Mouse (Mus musculus): ENCODE measurements around the gene Cdh13. TPM values are rescaled to one million over a fixed set of nuclear protein-coding genes. Genes with fewer than 3 reads are reported as not detected.
A peak's percentile ranks its signal among the peaks of the same experiment; 100 is the strongest.

The Cdh13 gene
- polyA plus RNA-seq, 1 experiment from 2014 or later: 49.5 TPM

GRCm38 (mm10) chr8:118797127-118797526 is 513.6 kb downstream of the Cdh13 start:
- 71% methylated on average over 3 of the region's 3 CpGs for WGBS

GRCm38 (mm10) chr8:118803168-118803567 is 519.6 kb downstream of the Cdh13 start:
- WGBS: 86% methylated on average over 4 of the region's 4 CpGs
- Histone ChIP-seq H3K27me3 (no peaks in the 10 kb centered on the region), H3K27ac (no peak overlapping the region), H3K9ac (no peak overlapping the region), H3K9me3 (replicated peaks) (no peaks in the 10 kb centered on the region), H3K4me3 (no peak overlapping the region), H3K4me1 (no peaks in the 10 kb centered on the region), H3K36me3 (ENCODE audit: poor library complexity, severe bottlenecking) (no peaks in the 10 kb centered on the region), H3K4me2 (no peak overlapping the region)
- no peak for ATAC-seq

More at GRCm38 (mm10) chr8:118797127-118797526, 513.6 kb downstream of the Cdh13 start:
- H3K36me3 ChIP-seq (ENCODE audit: poor library complexity, severe bottlenecking): no peaks in the 10 kb centered on the region
- no peak overlapping the region for H3K9ac ChIP-seq
- no peaks in the 10 kb centered on the region for H3K27me3 ChIP-seq
- no peaks in the 10 kb centered on the region for H3K9me3 ChIP-seq (replicated peaks)
- H3K27ac ChIP-seq: no peak overlapping the region
- no peak overlapping the region for H3K4me2 ChIP-seq
- no peak for ATAC-seq
- H3K4me3 ChIP-seq: no peak overlapping the region
- no peaks in the 10 kb centered on the region for H3K4me1 ChIP-seq

- WGBS: 76% methylated on average over 6 of the region's 6 CpGs
- Histone ChIP-seq H3K27ac (no peak overlapping the region), H3K4me3 (no peak overlapping the region), H3K4me1 (peaks cover 1% of the 10 kb centered on the region; the same call in 1 of the 2 replicates), H3K4me2 (no peak overlapping the region), H3K27me3 (no peaks in the 10 kb centered on the region), H3K9ac (no peak overlapping the region), H3K9me3 (replicated peaks) (no peaks in the 10 kb centered on the region), H3K36me3 (ENCODE audit: poor library complexity, severe bottlenecking) (no peaks in the 10 kb centered on the region)
- ATAC-seq: no peak
Observed at GRCm38 (mm10) chr8:118809660-118810059, 526.1 kb downstream of the Cdh13 start.

GRCm38 (mm10) chr8:118815055-118815454 is 531.5 kb downstream of the Cdh13 start:
- no peak overlapping the region for H3K4me3 ChIP-seq
- no peaks in the 10 kb centered on the region for H3K27me3 ChIP-seq
- H3K4me1 ChIP-seq: peaks cover 11% of the 10 kb centered on the region
- H3K36me3 ChIP-seq (ENCODE audit: poor library complexity, severe bottlenecking): no peaks in the 10 kb centered on the region
- no peak overlapping the region for H3K9ac ChIP-seq
- 13% methylated on average over 10 of the region's 10 CpGs for WGBS
- ATAC-seq: peak; percentile 59; the same call in 1 of the 2 replicates
- no peak overlapping the region for H3K4me2 ChIP-seq
- no peaks in the 10 kb centered on the region for H3K9me3 ChIP-seq (replicated peaks)
- no peak overlapping the region; the same call in 1 of the 2 replicates for H3K27ac ChIP-seq

GRCm38 (mm10) chr8:118826761-118827160 is 543.2 kb downstream of the Cdh13 start:
- no peaks in the 10 kb centered on the region for H3K36me3 ChIP-seq (ENCODE audit: poor library complexity, severe bottlenecking)
- peaks cover 11% of the 10 kb centered on the region; the same call in 1 of the 2 replicates for H3K4me1 ChIP-seq
- no peaks in the 10 kb centered on the region for H3K9me3 ChIP-seq (replicated peaks)
- WGBS: 90% methylated on average over 4 of the region's 4 CpGs
- H3K9ac ChIP-seq: no peak overlapping the region
- ATAC-seq: no peak
- H3K4me3 ChIP-seq: no peak overlapping the region
- H3K4me2 ChIP-seq: no peak overlapping the region
- no peaks in the 10 kb centered on the region for H3K27me3 ChIP-seq
- H3K27ac ChIP-seq: no peak overlapping the region

GRCm38 (mm10) chr8:118827726-118828125 is 544.2 kb downstream of the Cdh13 start:
- H3K4me3 ChIP-seq: no peak overlapping the region
- H3K4me1 ChIP-seq: peaks cover 14% of the 10 kb centered on the region; the same call in 1 of the 2 replicates
- H3K4me2 ChIP-seq: no peak overlapping the region
- no peak for ATAC-seq
- H3K9ac ChIP-seq: no peak overlapping the region
- 90% methylated on average over 6 of the region's 6 CpGs for WGBS
- H3K36me3 ChIP-seq (ENCODE audit: poor library complexity, severe bottlenecking): no peaks in the 10 kb centered on the region
- no peaks in the 10 kb centered on the region for H3K27me3 ChIP-seq
- no peaks in the 10 kb centered on the region for H3K9me3 ChIP-seq (replicated peaks)
- no peak overlapping the region for H3K27ac ChIP-seq

- WGBS: 74% methylated on average over 5 of the region's 5 CpGs
- no peak overlapping the region for H3K27ac ChIP-seq
- H3K36me3 ChIP-seq (ENCODE audit: poor library complexity, severe bottlenecking): no peaks in the 10 kb centered on the region
- ATAC-seq: no peak
- peaks cover 14% of the 10 kb centered on the region; the same call in 1 of the 2 replicates for H3K4me1 ChIP-seq
- no peak overlapping the region for H3K4me3 ChIP-seq
- no peak overlapping the region for H3K4me2 ChIP-seq
- no peaks in the 10 kb centered on the region for H3K9me3 ChIP-seq (replicated peaks)
- H3K9ac ChIP-seq: no peak overlapping the region
- no peaks in the 10 kb centered on the region for H3K27me3 ChIP-seq
Observed at GRCm38 (mm10) chr8:118830291-118830690, 546.8 kb downstream of the Cdh13 start.

- no peaks in the 10 kb centered on the region for H3K36me3 ChIP-seq (ENCODE audit: poor library complexity, severe bottlenecking)
- no peaks in the 10 kb centered on the region for H3K27me3 ChIP-seq
- no peak overlapping the region for H3K27ac ChIP-seq
- no peaks in the 10 kb centered on the region for H3K9me3 ChIP-seq (replicated peaks)
- peaks cover 14% of the 10 kb centered on the region; the same call in 1 of the 2 replicates for H3K4me1 ChIP-seq
- no peak overlapping the region for H3K4me3 ChIP-seq
- WGBS: 76% methylated on average over 10 of the region's 10 CpGs
- ATAC-seq: no peak
- no peak overlapping the region for H3K4me2 ChIP-seq
- 0 out of 2 replicates have a peak overlapping the region, but pooled peaks have one; percentile 21 for H3K9ac ChIP-seq
Observed at GRCm38 (mm10) chr8:118831026-118831425, 547.5 kb downstream of the Cdh13 start.

- Histone ChIP-seq H3K4me3 (no peak overlapping the region), H3K27me3 (no peaks in the 10 kb centered on the region), H3K9ac (no peak overlapping the region), H3K4me2 (no peak overlapping the region), H3K4me1 (no peaks in the 10 kb centered on the region), H3K27ac (no peak overlapping the region), H3K36me3 (ENCODE audit: poor library complexity, severe bottlenecking) (no peaks in the 10 kb centered on the region), H3K9me3 (replicated peaks) (no peaks in the 10 kb centered on the region)
- 94% methylated on average over 2 of the region's 2 CpGs for WGBS
- no peak for ATAC-seq
Observed at GRCm38 (mm10) chr8:118838801-118839200, 555.3 kb downstream of the Cdh13 start.

- H3K4me2 ChIP-seq: no peak overlapping the region
- peaks cover 17% of the 10 kb centered on the region for H3K4me1 ChIP-seq
- H3K9ac ChIP-seq: no peak overlapping the region
- no peaks in the 10 kb centered on the region for H3K9me3 ChIP-seq (replicated peaks)
- peak overlapping the region; percentile 32 for H3K27ac ChIP-seq
- ATAC-seq: no peak
- H3K4me3 ChIP-seq: no peak overlapping the region
- no peaks in the 10 kb centered on the region for H3K27me3 ChIP-seq
- no peaks in the 10 kb centered on the region for H3K36me3 ChIP-seq (ENCODE audit: poor library complexity, severe bottlenecking)
Observed at GRCm38 (mm10) chr8:118845690-118846089, 562.2 kb downstream of the Cdh13 start.

- H3K36me3 ChIP-seq (ENCODE audit: poor library complexity, severe bottlenecking): no peaks in the 10 kb centered on the region
- no peak overlapping the region for H3K9ac ChIP-seq
- no peak overlapping the region for H3K4me3 ChIP-seq
- H3K27ac ChIP-seq: no peak overlapping the region
- no peak overlapping the region for H3K4me2 ChIP-seq
- no peaks in the 10 kb centered on the region for H3K9me3 ChIP-seq (replicated peaks)
- 75% methylated on average over 5 of the region's 5 CpGs for WGBS
- no peak for ATAC-seq
- peaks cover 17% of the 10 kb centered on the region for H3K4me1 ChIP-seq
- H3K27me3 ChIP-seq: no peaks in the 10 kb centered on the region
Observed at GRCm38 (mm10) chr8:118848021-118848420, 564.5 kb downstream of the Cdh13 start.

- ATAC-seq: no peak
- Histone ChIP-seq H3K9me3 (replicated peaks) (no peaks in the 10 kb centered on the region), H3K27ac (no peak overlapping the region), H3K4me2 (no peak overlapping the region), H3K36me3 (ENCODE audit: poor library complexity, severe bottlenecking) (no peaks in the 10 kb centered on the region), H3K4me1 (peaks cover 20% of the 10 kb centered on the region), H3K4me3 (no peak overlapping the region), H3K27me3 (no peaks in the 10 kb centered on the region), H3K9ac (no peak overlapping the region)
- WGBS: 77% methylated on average over 3 of the region's 3 CpGs
Observed at GRCm38 (mm10) chr8:118849515-118849914, 566.0 kb downstream of the Cdh13 start.

GRCm38 (mm10) chr8:118850381-118850780 is 566.8 kb downstream of the Cdh13 start:
- 22% methylated on average over 6 of the region's 6 CpGs for WGBS
- Histone ChIP-seq H3K9ac (no peak overlapping the region), H3K4me2 (no peak overlapping the region), H3K4me1 (peaks cover 20% of the 10 kb centered on the region), H3K4me3 (no peak overlapping the region), H3K27me3 (no peaks in the 10 kb centered on the region), H3K27ac (no peak overlapping the region), H3K36me3 (ENCODE audit: poor library complexity, severe bottlenecking) (no peaks in the 10 kb centered on the region), H3K9me3 (replicated peaks) (no peaks in the 10 kb centered on the region)
- peak; percentile 58 for ATAC-seq
